Comparison of ENCODE assay signal across 8 mouse cellular contexts in genomic region chr7:40762520-40762919, GRCm38 (mm10).
A peak's percentile ranks its signal among the peaks of the same experiment; 100 is the strongest.
DNase-seq lines count a peak whose midpoint lies in the region.

No protein-coding gene starts in this region.

- intact Hi-C loops in left cerebral cortex, postnatal 10 days (cut with DNase I), result no loop called here

- DNase-seq in left cerebral cortex, adult 18-20 months (ENCODE audit: low spot score in 2 of 2), result peak; percentile 36 to 65
- no peak for DNase-seq in left cerebral cortex, adult 11 months (ENCODE audit: low spot score)
- DNase-seq in embryo, embryonic 10.5 days (ENCODE audit: low spot score), result peak; percentile 74
- DNase-seq in kidney, adult 18-20 months, result peak; percentile 8
- peak; percentile 8 to 56 for DNase-seq in left cerebral cortex, postnatal 10 days (ENCODE audit: extremely low spot score in 1 of 2, low spot score in 2 of 2)
- DNase-seq in right cerebral cortex, postnatal 36 days (ENCODE audit: low spot score in 2 of 2), result peak; percentile 34 to 40
- no peak for DNase-seq in spleen, adult 18-20 months
- DNase-seq in adipocyte (ENCODE audit: low spot score), result no peak

Comparison
In these comparisons a context has a peak if more than half of its experiments do, and no peak if none do; other contexts are left out.
1. DNase-seq: peak in left cerebral cortex, adult 18-20 months (2 of 2), embryo, embryonic 10.5 days (single experiment), kidney, adult 18-20 months (single experiment), left cerebral cortex, postnatal 10 days (2 of 2) and right cerebral cortex, postnatal 36 days (2 of 2); none in left cerebral cortex, adult 11 months (single experiment), spleen, adult 18-20 months (0 of 2) and adipocyte (single experiment).